Mouse (Mus musculus): ENCODE measurements around the gene Anks1.

Gene Anks1

DNA sequence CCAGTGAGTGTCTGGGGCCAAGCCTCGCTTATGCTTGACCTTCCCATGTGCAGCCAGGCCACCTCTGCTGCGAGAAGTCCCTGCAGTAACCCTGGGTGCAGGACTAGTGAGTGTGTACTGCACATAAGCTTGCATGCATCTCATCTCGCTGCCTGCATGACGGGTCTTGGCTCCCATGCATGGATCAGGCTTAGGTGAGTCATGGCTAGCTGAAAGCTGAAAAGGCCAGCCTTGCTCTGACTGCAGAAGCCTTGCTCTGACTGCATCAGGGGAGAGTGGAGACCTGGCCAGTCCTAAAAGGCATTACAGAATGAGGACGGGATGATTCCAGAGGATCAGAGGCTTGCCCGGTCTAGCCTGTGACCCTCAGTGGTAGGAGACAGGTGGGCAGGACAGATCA lies 118.1 kb downstream of the Anks1 start:
- no peak overlapping the region for H3K4me3 ChIP-seq (replicated peaks; ENCODE audit: low read length)
- peaks cover 93% of the 10 kb centered on the region for H3K4me1 ChIP-seq (replicated peaks; ENCODE audit: low read depth, low read length)
- no peaks in the 10 kb centered on the region for H3K27me3 ChIP-seq (ENCODE audit: insufficient read depth, low read length)
- H3K36me3 ChIP-seq (ENCODE audit: insufficient read depth, low read length): 0 out of 2 replicates have a peak, but pooled peaks cover 15% of the 10 kb centered on the region
- TF ChIP-seq CTCF (conservative IDR thresholded peaks at IDR 0.05; ENCODE audit: low read length): no peak
- no peak for TF ChIP-seq POU5F1 (IDR thresholded peaks at IDR 0.05; ENCODE audit: borderline replicate concordance, low read length)
- no peak for TF ChIP-seq NANOG (IDR thresholded peaks at IDR 0.05; ENCODE audit: borderline replicate concordance, low read length)
- no peaks in the 10 kb centered on the region for H3K9me3 ChIP-seq (ENCODE audit: low read length)

DNA sequence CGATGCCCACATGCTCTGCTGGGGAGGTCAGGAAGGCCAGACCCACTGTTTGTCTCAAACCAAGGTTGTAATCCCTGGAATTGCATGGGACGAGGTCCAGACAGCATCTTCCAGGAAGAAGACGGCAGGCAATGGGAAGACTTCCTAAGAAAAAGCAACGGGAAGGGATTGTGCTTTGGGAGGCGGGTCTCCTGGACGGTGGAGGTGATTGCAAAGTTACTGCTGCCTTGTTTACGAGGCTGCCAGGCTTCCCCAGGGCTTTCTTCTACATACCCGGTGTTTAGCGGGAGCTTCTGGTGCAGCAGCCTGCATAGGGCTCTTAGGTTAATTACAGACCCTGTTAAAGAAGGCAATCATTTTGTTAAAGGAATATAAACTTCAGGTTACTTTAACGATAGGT lies 119.1 kb downstream of the Anks1 start:
- H3K27me3 ChIP-seq (ENCODE audit: insufficient read depth, low read length): no peaks in the 10 kb centered on the region
- H3K9me3 ChIP-seq (ENCODE audit: low read length): no peaks in the 10 kb centered on the region
- 0 out of 2 replicates have a peak, but pooled peaks cover 16% of the 10 kb centered on the region for H3K36me3 ChIP-seq (ENCODE audit: insufficient read depth, low read length)
- TF ChIP-seq POU5F1 (IDR thresholded peaks at IDR 0.05; ENCODE audit: borderline replicate concordance, low read length) (no peak), CTCF (conservative IDR thresholded peaks at IDR 0.05; ENCODE audit: low read length) (no peak), NANOG (IDR thresholded peaks at IDR 0.05; ENCODE audit: borderline replicate concordance, low read length) (no peak)
- peaks cover 87% of the 10 kb centered on the region for H3K4me1 ChIP-seq (replicated peaks; ENCODE audit: low read depth, low read length)
- no peak overlapping the region for H3K4me3 ChIP-seq (replicated peaks; ENCODE audit: low read length)

DNA sequence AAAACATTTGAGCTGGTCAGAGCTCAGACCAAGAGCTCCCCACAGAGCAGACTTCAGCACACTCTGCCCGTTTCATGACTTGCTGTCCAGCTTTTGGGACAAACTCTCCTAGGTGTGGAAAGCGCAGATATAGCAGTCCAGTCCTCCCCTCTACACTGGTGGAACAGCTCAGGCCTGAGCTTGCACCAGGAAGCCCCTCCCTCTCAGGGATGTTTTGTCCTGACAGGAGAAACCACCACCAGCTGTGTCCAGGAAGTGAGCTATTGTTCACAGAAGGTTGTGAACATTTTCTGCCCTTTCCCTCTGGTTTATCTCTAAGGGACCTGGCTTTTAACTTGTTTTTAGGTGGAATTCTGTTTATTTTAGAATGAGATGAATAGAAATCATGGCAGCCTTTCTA lies 120.2 kb downstream of the Anks1 start:
- Histone ChIP-seq H3K27me3 (ENCODE audit: insufficient read depth, low read length) (no peaks in the 10 kb centered on the region), H3K4me1 (replicated peaks; ENCODE audit: low read depth, low read length) (peaks cover 76% of the 10 kb centered on the region), H3K36me3 (ENCODE audit: insufficient read depth, low read length) (0 out of 2 replicates have a peak, but pooled peaks cover 13% of the 10 kb centered on the region), H3K4me3 (replicated peaks; ENCODE audit: low read length) (peak overlapping the region; percentile 46; the same call in 1 of the 2 replicates), H3K9me3 (ENCODE audit: low read length) (no peaks in the 10 kb centered on the region)
- TF ChIP-seq NANOG (IDR thresholded peaks at IDR 0.05; ENCODE audit: borderline replicate concordance, low read length) (no peak), POU5F1 (IDR thresholded peaks at IDR 0.05; ENCODE audit: borderline replicate concordance, low read length) (no peak), CTCF (conservative IDR thresholded peaks at IDR 0.05; ENCODE audit: low read length) (no peak)

DNA sequence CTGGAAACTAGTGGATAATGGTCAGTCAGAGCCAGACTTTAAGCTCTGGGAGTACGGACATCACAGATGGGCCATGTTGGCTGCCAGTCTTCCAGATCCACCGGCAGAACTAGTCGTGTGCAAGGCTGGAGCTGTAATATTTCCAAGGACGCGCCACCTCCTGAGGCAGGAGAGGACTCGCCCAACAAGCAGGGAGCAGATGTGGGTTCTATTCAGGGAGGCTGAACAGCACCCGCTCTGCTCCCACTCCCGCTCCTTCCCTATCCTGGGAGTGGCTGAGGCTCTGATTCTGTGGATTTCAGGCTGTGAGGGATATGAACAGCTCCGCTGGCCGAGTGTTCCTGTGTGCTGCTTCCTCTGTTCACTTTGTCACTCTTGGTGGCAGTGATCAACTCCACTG lies 121.3 kb downstream of the Anks1 start:
- Histone ChIP-seq H3K9me3 (ENCODE audit: low read length) (no peaks in the 10 kb centered on the region), H3K4me3 (replicated peaks; ENCODE audit: low read length) (peak overlapping the region; percentile 46; the same call in 1 of the 2 replicates), H3K4me1 (replicated peaks; ENCODE audit: low read depth, low read length) (peaks cover 75% of the 10 kb centered on the region), H3K36me3 (ENCODE audit: insufficient read depth, low read length) (0 out of 2 replicates have a peak, but pooled peaks cover 16% of the 10 kb centered on the region), H3K27me3 (ENCODE audit: insufficient read depth, low read length) (no peaks in the 10 kb centered on the region)
- TF ChIP-seq NANOG (IDR thresholded peaks at IDR 0.05; ENCODE audit: borderline replicate concordance, low read length) (no peak), CTCF (conservative IDR thresholded peaks at IDR 0.05; ENCODE audit: low read length) (no peak), POU5F1 (IDR thresholded peaks at IDR 0.05; ENCODE audit: borderline replicate concordance, low read length) (no peak)

DNA sequence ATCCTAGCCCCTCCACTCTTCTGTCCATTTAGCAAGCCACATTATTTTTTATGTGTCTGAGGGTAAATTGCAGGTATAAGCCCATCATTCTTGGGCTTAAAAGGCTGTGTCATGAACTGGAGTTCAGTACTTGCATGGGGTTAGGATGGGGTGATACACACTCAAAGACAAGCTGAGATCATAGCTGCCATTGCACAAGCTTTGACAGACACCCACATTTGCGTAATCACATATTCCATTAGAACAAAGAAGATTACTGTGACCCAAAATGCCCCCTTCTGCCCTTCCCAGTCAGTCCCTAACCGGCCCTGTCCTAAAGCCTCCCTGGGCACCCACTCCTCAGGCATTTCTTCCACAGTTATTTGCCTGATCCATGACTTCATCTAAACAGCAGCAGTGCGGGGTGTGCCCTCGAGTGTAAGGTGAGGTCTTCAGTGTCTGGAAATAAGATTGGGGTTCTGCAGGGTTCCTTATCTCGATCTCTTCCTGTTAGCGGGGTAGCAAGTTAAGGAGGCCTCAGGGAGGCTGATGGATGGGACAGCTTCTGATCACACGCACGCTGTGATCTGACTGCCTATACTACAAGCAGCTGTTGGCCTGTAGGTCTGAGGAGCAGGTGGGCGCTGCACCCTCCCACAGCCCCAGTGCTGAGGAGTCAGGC lies 122.3 kb downstream of the Anks1 start:
- Histone ChIP-seq H3K27me3 (ENCODE audit: insufficient read depth, low read length) (no peaks in the 10 kb centered on the region), H3K36me3 (ENCODE audit: insufficient read depth, low read length) (0 out of 2 replicates have a peak, but pooled peaks cover 13% of the 10 kb centered on the region), H3K9me3 (ENCODE audit: low read length) (no peaks in the 10 kb centered on the region), H3K4me1 (replicated peaks; ENCODE audit: low read depth, low read length) (peaks cover 71% of the 10 kb centered on the region), H3K4me3 (replicated peaks; ENCODE audit: low read length) (no peak overlapping the region)
- TF ChIP-seq NANOG (IDR thresholded peaks at IDR 0.05; ENCODE audit: borderline replicate concordance, low read length) (no peak), CTCF (conservative IDR thresholded peaks at IDR 0.05; ENCODE audit: low read length) (no peak), POU5F1 (IDR thresholded peaks at IDR 0.05; ENCODE audit: borderline replicate concordance, low read length) (no peak)

DNA sequence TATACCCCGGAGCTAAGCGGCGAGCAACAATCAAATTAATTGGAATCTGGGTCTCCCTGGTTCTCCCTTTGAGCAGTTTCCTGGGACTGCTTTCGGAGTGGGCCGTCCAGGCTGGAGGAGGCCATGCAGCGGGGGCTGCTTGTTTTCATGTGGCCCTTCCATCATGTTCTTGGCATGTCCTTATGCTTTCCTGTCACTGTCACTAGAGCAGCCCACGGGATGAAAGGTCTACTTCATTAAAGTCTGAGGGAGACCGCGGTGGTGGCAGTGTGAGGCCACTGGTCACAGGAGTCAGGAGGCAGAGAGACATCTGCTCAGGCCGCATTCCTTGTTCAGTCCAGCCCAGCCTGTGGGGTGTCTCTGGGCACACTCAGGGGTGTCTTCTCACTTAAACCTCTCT lies 123.1 kb downstream of the Anks1 start:
- Histone ChIP-seq H3K27me3 (ENCODE audit: insufficient read depth, low read length) (no peaks in the 10 kb centered on the region), H3K9me3 (ENCODE audit: low read length) (no peaks in the 10 kb centered on the region), H3K4me1 (replicated peaks; ENCODE audit: low read depth, low read length) (peaks cover 67% of the 10 kb centered on the region), H3K36me3 (ENCODE audit: insufficient read depth, low read length) (0 out of 2 replicates have a peak, but pooled peaks cover 9% of the 10 kb centered on the region), H3K4me3 (replicated peaks; ENCODE audit: low read length) (no peak overlapping the region)
- TF ChIP-seq CTCF (conservative IDR thresholded peaks at IDR 0.05; ENCODE audit: low read length) (no peak), NANOG (IDR thresholded peaks at IDR 0.05; ENCODE audit: borderline replicate concordance, low read length) (no peak), POU5F1 (IDR thresholded peaks at IDR 0.05; ENCODE audit: borderline replicate concordance, low read length) (no peak)

DNA sequence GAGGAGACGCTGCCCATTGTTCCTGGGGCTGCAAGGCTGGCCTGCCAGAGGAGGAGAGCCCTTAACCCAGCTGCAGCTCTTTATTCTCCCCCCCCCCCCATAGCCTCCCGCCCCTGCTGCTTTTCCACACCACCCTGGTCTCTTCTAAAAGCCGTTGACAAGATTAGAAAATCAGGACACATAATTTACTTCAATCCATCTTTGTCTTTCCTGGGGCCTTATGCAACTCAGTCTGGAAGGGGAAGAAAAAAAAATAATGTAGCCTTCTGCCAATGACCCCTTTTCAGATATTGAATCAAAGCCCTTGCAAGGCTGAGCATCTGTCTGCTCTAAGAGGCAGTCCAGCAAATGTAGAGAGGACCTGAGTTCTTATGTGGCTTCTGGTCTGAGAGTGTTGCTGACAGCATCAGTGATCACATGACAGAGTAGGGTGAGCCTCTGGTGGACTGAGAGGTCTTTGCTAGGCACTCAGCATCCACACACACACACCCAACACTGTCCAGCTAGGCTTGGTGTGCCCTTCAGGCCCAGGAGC lies 124.0 kb downstream of the Anks1 start:
- Histone ChIP-seq H3K4me1 (replicated peaks; ENCODE audit: low read depth, low read length) (peaks cover 61% of the 10 kb centered on the region), H3K4me3 (replicated peaks; ENCODE audit: low read length) (no peak overlapping the region), H3K36me3 (ENCODE audit: insufficient read depth, low read length) (0 out of 2 replicates have a peak, but pooled peaks cover 14% of the 10 kb centered on the region), H3K27me3 (ENCODE audit: insufficient read depth, low read length) (no peaks in the 10 kb centered on the region), H3K9me3 (ENCODE audit: low read length) (no peaks in the 10 kb centered on the region)
- TF ChIP-seq NANOG (IDR thresholded peaks at IDR 0.05; ENCODE audit: borderline replicate concordance, low read length) (no peak), POU5F1 (IDR thresholded peaks at IDR 0.05; ENCODE audit: borderline replicate concordance, low read length) (no peak), CTCF (conservative IDR thresholded peaks at IDR 0.05; ENCODE audit: low read length) (no peak)

DNA sequence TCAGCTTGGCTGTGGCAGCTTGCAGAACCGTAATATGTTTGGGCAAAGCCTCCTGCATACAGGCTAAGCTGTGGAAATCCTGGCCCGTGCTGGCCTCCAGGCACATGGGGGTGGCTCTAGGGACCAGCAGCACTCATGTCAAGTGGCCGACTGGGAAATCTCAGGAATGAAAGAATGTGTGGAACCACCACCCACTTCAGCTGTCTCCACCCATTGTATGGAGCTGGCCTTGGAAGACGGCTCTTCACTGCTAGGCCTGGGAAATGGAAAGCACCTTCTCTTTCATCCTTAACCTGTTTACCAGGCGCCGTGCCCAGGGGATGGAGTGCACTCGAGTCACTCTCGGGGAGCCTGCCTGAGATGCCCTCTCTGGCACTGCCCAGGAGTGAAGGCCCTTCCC lies 125.9 kb downstream of the Anks1 start:
- no peak overlapping the region for H3K4me3 ChIP-seq (replicated peaks; ENCODE audit: low read length)
- no peaks in the 10 kb centered on the region for H3K9me3 ChIP-seq (ENCODE audit: low read length)
- H3K4me1 ChIP-seq (replicated peaks; ENCODE audit: low read depth, low read length): peaks cover 44% of the 10 kb centered on the region
- no peak for TF ChIP-seq CTCF (conservative IDR thresholded peaks at IDR 0.05; ENCODE audit: low read length)
- TF ChIP-seq NANOG (IDR thresholded peaks at IDR 0.05; ENCODE audit: borderline replicate concordance, low read length): no peak
- TF ChIP-seq POU5F1 (IDR thresholded peaks at IDR 0.05; ENCODE audit: borderline replicate concordance, low read length): no peak
- H3K27me3 ChIP-seq (ENCODE audit: insufficient read depth, low read length): peaks cover 9% of the 10 kb centered on the region; the same call in 1 of the 2 replicates
- H3K36me3 ChIP-seq (ENCODE audit: insufficient read depth, low read length): peaks cover 33% of the 10 kb centered on the region

Measured in E14TG2a.4 (cell line).